Mouse (Mus musculus) right cerebral cortex, postnatal 14 days (tissue): ENCODE data around the gene Ccdc151.

Source experiments
- DNase-seq: peaks from one replicate; pipeline ENCODE4 v3.0.0; 2022

Ccdc151 gene

GRCm38 (mm10) chr9:21992227-21992626 is 10.2 kb downstream of the Ccdc151 start:
- no peak for DNase-seq

- peak; percentile 23 for DNase-seq
Measured at GRCm38 (mm10) chr9:21989230-21990110, 13.0 kb downstream of the Ccdc151 start, which contains the start of gene Rgl3. Gene Rgl3, minus strand, starts transcription at chr9:21989446.

- DNase-seq = peak; percentile 22
Measured at GRCm38 (mm10) chr9:21988421-21989101, 13.9 kb downstream of the Ccdc151 start.

GRCm38 (mm10) chr9:21987592-21988342 is 14.7 kb downstream of the Ccdc151 start:
- DNase-seq = no peak

GRCm38 (mm10) chr9:21983911-21984310 is 18.5 kb downstream of the Ccdc151 start:
- no peak for DNase-seq

- no peak for DNase-seq
Measured at GRCm38 (mm10) chr9:21978398-21979128, 23.9 kb downstream of the Ccdc151 start.

- DNase-seq = peak; percentile 21
Measured at GRCm38 (mm10) chr9:21977972-21978371, 24.5 kb downstream of the Ccdc151 start.

- peak; percentile 29 for DNase-seq
Measured at GRCm38 (mm10) chr9:21977331-21977730, 25.1 kb downstream of the Ccdc151 start.

- peak; percentile 46 for DNase-seq
Measured at GRCm38 (mm10) chr9:21976626-21977175, 25.7 kb downstream of the Ccdc151 start.

- no peak for DNase-seq
Measured at GRCm38 (mm10) chr9:21969304-21969703, 33.1 kb downstream of the Ccdc151 start.

- DNase-seq = no peak
Measured at GRCm38 (mm10) chr9:21968883-21969282, 33.6 kb downstream of the Ccdc151 start.

GRCm38 (mm10) chr9:21963417-21963816 is 39.0 kb downstream of the Ccdc151 start, which contains the start of gene Epor:
Gene Epor, minus strand, starts transcription at chr9:21963506.
- peak; percentile 40 for DNase-seq

- peak; percentile 70 for DNase-seq
Measured at GRCm38 (mm10) chr9:21962416-21963059, 39.9 kb downstream of the Ccdc151 start.

GRCm38 (mm10) chr9:21962010-21962409 is 40.4 kb downstream of the Ccdc151 start:
- no peak for DNase-seq

GRCm38 (mm10) chr9:21961366-21961980 is 41.0 kb downstream of the Ccdc151 start:
- no peak for DNase-seq

GRCm38 (mm10) chr9:21960558-21961208 is 41.8 kb downstream of the Ccdc151 start:
- DNase-seq = no peak

GRCm38 (mm10) chr9:21960135-21960534 is 42.3 kb downstream of the Ccdc151 start:
- no peak for DNase-seq

GRCm38 (mm10) chr9:21959244-21959643 is 43.2 kb downstream of the Ccdc151 start:
- no peak for DNase-seq

- no peak for DNase-seq
Measured at GRCm38 (mm10) chr9:21958372-21958771, 44.1 kb downstream of the Ccdc151 start.

GRCm38 (mm10) chr9:21955570-21956281 is 46.7 kb downstream of the Ccdc151 start, which contains the start of gene Swsap1:
Gene Swsap1, plus strand, starts transcription at chr9:21955755.
- peak; percentile 97 for DNase-seq
